Mouse (Mus musculus): ENCODE results near the gene Tle6.

The Tle6 gene

DNA sequence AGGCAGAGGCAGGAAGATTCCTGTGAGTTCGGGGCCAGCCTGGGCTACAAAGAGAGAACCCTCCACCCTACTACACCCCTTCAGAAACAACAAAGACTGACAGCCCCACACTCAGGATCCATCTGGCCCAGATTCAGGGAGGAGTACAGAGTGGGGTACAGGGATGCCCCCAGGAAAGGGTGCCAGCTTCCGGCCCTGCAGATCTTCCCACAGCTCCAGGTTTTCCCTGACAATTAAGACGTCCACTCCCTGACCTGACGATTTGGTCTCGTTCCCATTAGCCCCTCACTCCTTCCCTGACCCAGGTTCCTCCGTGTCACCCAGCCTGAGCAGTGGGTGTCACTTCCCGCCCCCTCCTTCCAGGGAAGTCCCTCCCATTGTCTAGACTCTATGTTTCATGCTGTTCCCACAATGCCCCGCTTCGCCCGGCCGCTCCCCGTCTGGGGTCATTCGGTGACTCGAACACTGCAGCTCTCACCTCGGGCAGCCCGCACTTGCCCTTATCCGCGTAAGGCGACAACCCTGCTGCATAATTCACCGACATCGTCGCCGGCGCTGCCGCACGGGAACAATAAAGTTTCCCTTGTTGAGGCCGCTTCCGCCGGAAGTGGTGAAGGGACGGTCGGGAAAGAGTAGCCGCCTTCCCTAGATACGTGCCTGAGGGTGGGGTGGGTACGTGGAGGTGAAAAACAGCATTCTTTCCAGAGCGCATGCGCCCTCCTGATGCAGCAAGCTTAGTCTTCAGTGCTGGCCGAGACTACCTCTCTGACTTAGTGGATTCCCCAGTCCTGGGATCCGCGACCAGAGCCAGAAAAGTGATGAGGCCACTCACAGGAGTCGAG, 26.3 kb upstream of the Tle6 start, which contains the start of gene Sirt6:
Gene Sirt6 (minus strand): TSS at position 804 of the 842 bp plus-strand sequence.
- in situ Hi-C loops (cut with MboI; ENCODE audit: low pct_unique_long_range_greater_than_20kb in 1 of 2, low sequenced_read_pairs in 2 of 2, unreplicated experiment in 1 of 2): no loop called here

GRCm38 (mm10) chr10:81626101-81626993, 25.5 kb upstream of the Tle6 start:
- in situ Hi-C loops (cut with MboI; ENCODE audit: low pct_unique_long_range_greater_than_20kb in 1 of 2, low sequenced_read_pairs in 2 of 2, unreplicated experiment in 1 of 2): no loop called here

DNA sequence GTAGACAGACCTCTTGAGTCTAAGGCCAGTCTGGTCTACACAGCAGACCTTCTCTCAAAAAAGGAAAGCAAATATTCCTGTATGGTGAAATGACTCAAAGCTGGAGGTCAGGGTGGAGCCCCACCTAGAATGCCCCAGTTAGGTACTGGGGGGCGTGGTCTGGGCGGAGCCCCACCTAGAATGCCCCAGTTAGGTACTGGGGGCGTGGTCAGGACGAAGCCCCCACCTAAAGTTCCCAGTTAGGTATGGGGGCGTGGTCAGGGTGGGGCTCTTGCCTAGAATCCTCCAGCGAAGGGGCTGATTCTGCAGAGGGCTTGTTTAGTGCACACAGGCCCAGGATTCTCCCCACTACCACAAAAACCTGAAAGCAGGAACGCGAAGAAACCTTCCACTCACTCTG, 22.6 kb upstream of the Tle6 start:
- in situ Hi-C loops (cut with MboI; ENCODE audit: low pct_unique_long_range_greater_than_20kb in 1 of 2, low sequenced_read_pairs in 2 of 2, unreplicated experiment in 1 of 2): no loop called here

GRCm38 (mm10) chr10:81620786-81621185, 19.9 kb upstream of the Tle6 start:
- in situ Hi-C loops (cut with MboI; ENCODE audit: low pct_unique_long_range_greater_than_20kb in 1 of 2, low sequenced_read_pairs in 2 of 2, unreplicated experiment in 1 of 2): no loop called here

- in situ Hi-C loops (cut with MboI; ENCODE audit: low pct_unique_long_range_greater_than_20kb in 1 of 2, low sequenced_read_pairs in 2 of 2, unreplicated experiment in 1 of 2): no loop called here
Observed at GRCm38 (mm10) chr10:81619976-81620375, 19.1 kb upstream of the Tle6 start.

- in situ Hi-C loops (cut with MboI; ENCODE audit: low pct_unique_long_range_greater_than_20kb in 1 of 2, low sequenced_read_pairs in 2 of 2, unreplicated experiment in 1 of 2): no loop called here
Observed at GRCm38 (mm10) chr10:81615486-81615885, 14.6 kb upstream of the Tle6 start.

GRCm38 (mm10) chr10:81612779-81613178, 11.9 kb upstream of the Tle6 start:
- in situ Hi-C loops (cut with MboI; ENCODE audit: low pct_unique_long_range_greater_than_20kb in 1 of 2, low sequenced_read_pairs in 2 of 2, unreplicated experiment in 1 of 2): no loop called here

DNA sequence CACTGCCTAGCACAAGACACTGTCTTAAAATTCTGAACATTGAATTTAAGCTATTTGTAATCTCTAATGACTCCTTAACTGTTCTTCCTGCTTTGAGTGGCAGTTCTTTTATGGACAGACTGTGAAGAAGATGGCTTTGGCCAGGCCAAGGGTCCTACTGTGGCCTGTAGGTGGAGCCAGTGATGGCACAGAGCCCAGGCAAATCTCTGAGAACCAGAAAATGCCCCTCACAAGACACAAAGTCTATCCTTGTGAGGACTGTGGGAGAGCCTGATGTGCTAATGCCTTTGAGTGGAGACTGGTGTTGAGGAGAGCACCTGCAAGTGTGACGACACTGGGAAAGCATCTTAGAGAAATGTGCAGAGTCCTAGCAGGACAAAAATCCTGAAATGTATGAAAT, 7.4 kb upstream of the Tle6 start:
- in situ Hi-C loops (cut with MboI; ENCODE audit: low pct_unique_long_range_greater_than_20kb in 1 of 2, low sequenced_read_pairs in 2 of 2, unreplicated experiment in 1 of 2): loop anchor here in 1 of 2 experiments (10.0 kb wide), 1 partner anchor 54 kb away; the partner anchor contains the start of gene Aes

DNA sequence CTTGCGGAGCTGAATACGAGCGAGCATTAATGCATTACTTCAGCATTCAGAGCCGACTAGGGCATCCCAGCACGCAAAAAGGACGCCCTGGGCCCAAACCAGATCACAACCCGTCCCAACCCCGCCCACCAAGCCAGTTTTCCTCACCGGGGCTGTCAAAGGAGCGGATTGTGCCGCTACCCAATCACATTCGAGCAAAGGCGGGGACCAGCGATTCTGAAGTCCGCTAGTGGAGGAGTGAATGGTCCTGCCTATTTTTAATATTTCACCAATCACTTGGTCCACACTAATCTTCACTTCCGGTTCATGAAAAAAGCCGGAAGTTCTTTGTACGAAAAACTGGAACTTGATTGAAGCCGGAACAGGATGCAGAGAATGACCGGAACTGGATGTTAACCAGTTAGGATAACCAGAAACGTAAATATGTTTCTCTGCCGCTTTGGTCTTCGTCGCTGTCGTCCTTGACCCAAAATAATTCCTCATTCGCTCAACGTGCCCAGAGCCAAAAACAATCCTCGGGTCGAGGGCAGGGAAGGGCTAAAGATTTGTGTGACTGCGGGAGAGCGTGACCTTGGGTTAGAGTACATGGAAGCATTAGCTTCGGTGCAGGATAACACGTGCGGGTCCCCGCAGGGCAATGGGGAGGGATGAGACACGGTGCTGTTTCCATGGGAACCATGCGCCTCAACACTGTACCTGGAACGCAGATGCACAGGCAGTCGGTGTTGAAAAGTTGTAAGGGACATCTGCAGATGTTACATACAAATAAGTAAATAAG, 5.3 kb upstream of the Tle6 start, which contains the start of gene BC025920:
Gene BC025920 (plus strand): TSS at position 297 of the 778 bp plus-strand sequence.
- in situ Hi-C loops (cut with MboI; ENCODE audit: low pct_unique_long_range_greater_than_20kb in 1 of 2, low sequenced_read_pairs in 2 of 2, unreplicated experiment in 1 of 2): loop anchor here in 1 of 2 experiments (10.0 kb wide), 1 partner anchor 51 kb away; the partner anchor contains the start of gene Aes

GRCm38 (mm10) chr10:81605666-81605973, 4.7 kb upstream of the Tle6 start:
- in situ Hi-C loops (cut with MboI; ENCODE audit: low pct_unique_long_range_greater_than_20kb in 1 of 2, low sequenced_read_pairs in 2 of 2, unreplicated experiment in 1 of 2): loop anchor here in 1 of 2 experiments (10.0 kb wide), 1 partner anchor 51 kb away; the partner anchor contains the start of gene Aes

GRCm38 (mm10) chr10:81604968-81605665, 4.2 kb upstream of the Tle6 start:
- in situ Hi-C loops (cut with MboI; ENCODE audit: low pct_unique_long_range_greater_than_20kb in 1 of 2, low sequenced_read_pairs in 2 of 2, unreplicated experiment in 1 of 2): loop anchor here (5.0 to 10.0 kb wide), 2 partner anchors 43 to 50 kb away; partner anchors contain the start of gene Aes (in 1 of the 2)

DNA sequence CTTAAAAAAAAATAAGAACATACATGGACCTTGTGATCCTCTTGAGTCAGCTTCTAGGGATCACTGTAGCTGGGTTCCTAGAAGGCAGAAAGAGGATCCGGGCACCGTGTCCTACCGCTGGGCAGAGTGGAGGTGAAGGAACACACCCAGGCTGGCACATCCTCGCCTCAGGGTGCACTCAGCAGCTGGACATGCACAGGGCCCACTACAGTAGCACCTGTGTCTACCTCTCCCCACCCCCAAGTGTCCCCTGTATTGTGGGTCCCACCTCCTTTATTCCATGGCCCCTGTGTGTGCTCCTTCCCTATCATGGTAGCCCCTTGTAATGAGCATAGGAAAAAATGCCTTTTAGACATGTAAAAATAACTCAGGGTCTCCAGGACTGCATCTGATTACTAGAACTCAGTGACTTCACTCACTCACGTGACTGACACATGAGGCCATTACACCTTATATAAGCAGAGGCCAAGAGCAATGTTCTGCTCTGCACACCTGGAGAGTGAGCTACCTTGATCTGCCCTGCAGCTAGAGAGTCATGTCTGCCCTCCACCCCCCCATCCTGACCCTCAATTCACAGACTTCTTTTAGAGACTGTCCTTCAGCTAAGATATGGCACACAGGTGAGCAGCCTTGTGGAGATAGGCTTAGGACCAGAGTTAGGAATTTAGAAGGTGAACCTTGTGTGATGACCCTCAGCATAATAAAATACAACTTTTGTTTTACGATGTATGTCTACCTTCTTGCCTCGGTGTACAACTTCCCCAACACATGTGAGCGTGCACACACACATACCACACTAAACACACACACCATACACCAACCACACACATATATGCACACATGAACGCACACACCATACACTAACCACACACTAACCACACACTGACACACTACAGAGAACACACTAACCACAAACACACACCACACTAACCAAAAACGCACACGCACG, 3.4 kb upstream of the Tle6 start:
- in situ Hi-C loops (cut with MboI; ENCODE audit: low pct_unique_long_range_greater_than_20kb in 1 of 2, low sequenced_read_pairs in 2 of 2, unreplicated experiment in 1 of 2): loop anchor here (5.0 to 10.0 kb wide), 2 partner anchors 42 to 49 kb away; partner anchors contain the start of gene Aes (in 1 of the 2)

DNA sequence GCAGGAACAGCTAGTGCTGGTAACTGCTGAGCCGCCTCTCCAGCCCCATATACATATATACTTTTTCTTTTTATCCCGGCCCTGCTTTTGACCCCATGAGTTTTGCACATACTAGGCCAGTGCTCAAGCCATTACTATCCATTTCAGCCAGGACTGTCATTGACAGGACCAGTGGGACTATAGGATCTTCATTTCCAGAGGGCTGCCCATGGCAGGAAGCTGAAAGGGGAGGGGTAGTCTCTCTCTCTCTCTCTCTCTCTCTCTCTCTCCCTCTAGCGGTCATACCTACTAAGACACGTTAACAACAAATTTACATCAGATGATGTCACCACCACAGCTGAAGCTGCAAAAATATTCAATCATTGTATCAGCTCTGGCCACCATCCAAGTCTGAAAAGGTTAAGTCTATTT, 1.9 kb upstream of the Tle6 start:
- in situ Hi-C loops (cut with MboI; ENCODE audit: low pct_unique_long_range_greater_than_20kb in 1 of 2, low sequenced_read_pairs in 2 of 2, unreplicated experiment in 1 of 2): loop anchor here (5.0 to 10.0 kb wide), 2 partner anchors 40 to 48 kb away; partner anchors contain the start of gene Aes (in 1 of the 2)

DNA sequence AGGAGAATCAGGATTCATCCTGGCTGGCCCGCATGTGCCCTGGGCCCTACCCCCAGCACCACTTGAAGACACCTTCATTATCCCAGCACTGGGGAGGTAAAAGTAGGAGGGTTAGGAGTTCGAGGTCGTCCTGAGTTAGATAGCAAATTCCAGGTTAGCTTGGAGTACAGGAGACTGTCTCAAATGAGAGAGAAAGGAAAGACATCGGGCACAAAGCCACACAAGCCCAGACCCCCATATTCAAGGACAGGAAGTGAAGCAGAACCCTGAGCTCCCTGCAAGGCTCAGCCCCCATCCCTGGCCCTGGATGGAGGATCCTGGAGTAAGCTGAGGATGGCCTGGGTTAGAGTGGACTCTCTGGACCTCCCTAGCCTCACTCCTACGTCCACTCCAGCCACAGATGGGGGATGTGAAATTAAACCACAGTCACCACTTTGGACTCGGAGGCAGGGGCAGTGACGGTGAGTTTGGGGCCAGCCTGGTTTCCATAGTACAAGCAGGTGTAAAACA, 578 bp upstream of the Tle6 start:
- in situ Hi-C loops (cut with MboI; ENCODE audit: low pct_unique_long_range_greater_than_20kb in 1 of 2, low sequenced_read_pairs in 2 of 2, unreplicated experiment in 1 of 2): loop anchor here (5.0 to 10.0 kb wide), 2 partner anchors 39 to 47 kb away; partner anchors contain the start of gene Aes (in 1 of the 2)

DNA sequence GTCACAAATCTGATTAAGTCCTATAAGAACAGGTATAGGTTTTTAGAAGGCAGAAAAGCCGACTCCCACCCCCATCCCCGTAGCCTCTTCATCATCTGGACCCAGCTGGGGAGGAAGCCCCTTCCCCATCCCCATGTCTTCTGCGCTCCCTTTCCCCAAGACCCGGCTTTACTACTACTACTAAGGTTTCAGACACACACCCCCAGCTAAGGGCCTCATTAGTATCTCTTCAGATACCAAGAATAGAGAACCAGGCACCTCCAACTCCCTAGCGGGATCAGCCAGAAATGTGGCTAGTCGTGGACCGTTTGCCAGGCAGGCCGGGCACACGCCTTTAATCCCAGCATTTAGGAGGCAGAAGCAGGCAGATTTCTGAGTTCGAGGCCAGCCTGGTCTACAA, 777 bp downstream of the Tle6 start:
- in situ Hi-C loops (cut with MboI; ENCODE audit: low pct_unique_long_range_greater_than_20kb in 1 of 2, low sequenced_read_pairs in 2 of 2, unreplicated experiment in 1 of 2): loop anchor here (5.0 to 10.0 kb wide), 2 partner anchors 38 to 45 kb away; partner anchors contain the start of gene Aes (in 1 of the 2)

DNA sequence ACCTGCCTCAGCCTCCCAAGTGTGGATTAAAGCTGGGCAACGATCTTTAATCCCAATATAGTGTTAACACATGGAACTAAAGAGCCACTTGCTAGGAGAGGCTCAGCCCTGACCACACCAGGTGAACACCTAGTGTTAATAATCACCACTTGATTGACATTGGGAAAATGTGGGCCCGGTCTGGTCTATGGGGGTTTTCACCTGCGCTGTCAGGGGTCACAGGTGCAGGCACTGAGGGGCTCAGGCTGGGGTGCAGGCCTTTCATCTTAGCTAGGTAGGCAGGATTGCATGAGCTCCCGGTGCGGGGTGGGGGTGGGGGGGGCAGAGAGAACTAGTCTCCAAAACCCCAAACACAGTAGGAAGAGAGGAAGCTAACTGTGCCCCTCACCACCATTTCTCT, 1.2 kb downstream of the Tle6 start:
- in situ Hi-C loops (cut with MboI; ENCODE audit: low pct_unique_long_range_greater_than_20kb in 1 of 2, low sequenced_read_pairs in 2 of 2, unreplicated experiment in 1 of 2): loop anchor here (5.0 to 10.0 kb wide), 2 partner anchors 37 to 45 kb away; partner anchors contain the start of gene Aes (in 1 of the 2)
